In the genomic region with DNA sequence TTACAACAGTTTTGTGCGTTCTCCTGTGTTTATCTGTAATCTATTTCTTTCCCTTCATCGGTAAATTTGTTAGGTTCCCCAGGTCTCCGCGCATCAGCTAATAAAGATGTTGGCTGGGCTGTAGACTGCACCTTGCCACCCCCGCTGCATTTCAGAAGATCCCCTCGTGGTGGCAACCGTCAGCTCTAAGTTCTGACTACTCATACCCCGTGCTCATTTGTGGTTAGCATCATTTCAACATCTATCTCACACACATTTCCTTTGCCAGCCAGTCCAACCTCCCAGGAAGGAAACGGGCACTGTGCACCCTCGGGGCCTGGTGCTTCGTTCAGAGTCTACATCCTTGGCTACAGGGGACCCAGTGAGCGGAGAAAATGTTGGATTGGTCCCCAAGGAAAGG, we compare ENCODE assay signal across 9 mouse cellular contexts. TPM values are rescaled to one million over a fixed set of nuclear protein-coding genes. Genes with fewer than 3 reads are reported as not detected.
DNase-seq lines count a peak whose midpoint lies in the region; ATAC-seq and TF ChIP-seq lines count a peak whose summit lies in the region.
"Had no signal": no experiment of that assay in that cellular context is flagged by ENCODE, and none has a peak within 500 bp of the region (broad histone marks: within the 10 kb centered on the region; RNA-seq: fewer than 3 reads in every experiment).

No protein-coding gene starts in this region.

- no peak for ATAC-seq in midbrain, embryonic 14.5 days (ENCODE audit: low FRiP score, low TSS enrichment)
- no peak for ATAC-seq in midbrain, embryonic 13.5 days
- peak; percentile 84 for ATAC-seq in megakaryocyte, adult 5-6 weeks (ENCODE audit: poor library complexity, severe bottlenecking)
- no peak for ATAC-seq in frontal cortex, adult (ENCODE audit: low TSS enrichment)

- peaks cover 15% of the 10 kb centered on the region; the same call in 1 of the 2 replicates for H3K4me1 ChIP-seq in midbrain, embryonic 14.5 days (ENCODE audit: control insufficient read depth, insufficient read depth, low read length)
- H3K4me1 ChIP-seq in midbrain, embryonic 13.5 days (replicated peaks): peaks cover 29% of the 10 kb centered on the region
- peaks cover 3% of the 10 kb centered on the region; the same call in 1 of the 2 replicates for H3K4me1 ChIP-seq in bone marrow, adult 2 months (ENCODE audit: control insufficient read depth, insufficient read depth, low read length)

- no peaks in the 10 kb centered on the region for H3K27me3 ChIP-seq in midbrain, embryonic 14.5 days (ENCODE audit: control insufficient read depth, insufficient read depth, low read length)
- H3K27me3 ChIP-seq in midbrain, embryonic 13.5 days: peaks cover 3% of the 10 kb centered on the region; the same call in 1 of the 2 replicates

- H3K4me3 ChIP-seq in midbrain, embryonic 14.5 days (replicated peaks; ENCODE audit: low read depth, low read length): no peak overlapping the region
- no peak overlapping the region for H3K4me3 ChIP-seq in midbrain, embryonic 13.5 days (replicated peaks)
- peak overlapping the region; percentile 7 for H3K4me3 ChIP-seq in bone marrow, adult 2 months (replicated peaks; ENCODE audit: control insufficient read depth, low read depth, low read length)

- H3K9ac ChIP-seq in midbrain, embryonic 14.5 days (replicated peaks; ENCODE audit: low read length): no peak overlapping the region
- no peak overlapping the region for H3K9ac ChIP-seq in midbrain, embryonic 13.5 days (replicated peaks)

- WGBS in midbrain, embryonic 14.5 days: 68% methylated on average over 12 of the region's 12 CpGs
- 78% methylated on average over 12 of the region's 12 CpGs for WGBS in midbrain, embryonic 13.5 days
- under 1% methylated on average over 12 of the region's 12 CpGs for WGBS in bone marrow, adult 2 months

- TF ChIP-seq POLR2A in bone marrow, adult 2 months (IDR thresholded peaks at IDR 0.05; ENCODE audit: borderline replicate concordance, control insufficient read depth, low read depth, low read length): no peak

- no peak overlapping the region for H3K27ac ChIP-seq in midbrain, embryonic 14.5 days (replicated peaks; ENCODE audit: low read depth, low read length)
- no peak overlapping the region for H3K27ac ChIP-seq in midbrain, embryonic 13.5 days
- no peak overlapping the region for H3K27ac ChIP-seq in bone marrow, adult 2 months (ENCODE audit: control insufficient read depth, insufficient read depth, low read depth, low read length, poor library complexity)

- no peak overlapping the region for H3K4me2 ChIP-seq in midbrain, embryonic 14.5 days (ENCODE audit: low read length)
- H3K4me2 ChIP-seq in midbrain, embryonic 13.5 days (replicated peaks): no peak overlapping the region

- peak; percentile 41 for DNase-seq in midbrain, embryonic 14.5 days
- DNase-seq in thymus, postnatal 0 days (ENCODE audit: low spot score): peak; percentile 76
- no peak for DNase-seq in kidney, postnatal 14 days
- DNase-seq in gastrocnemius, adult 18-20 months (ENCODE audit: low spot score): no peak
- DNase-seq: kidney, postnatal 25 days had no signal

- H3K9me3 ChIP-seq in midbrain, embryonic 14.5 days (ENCODE audit: control insufficient read depth, low read length): no peaks in the 10 kb centered on the region
- H3K9me3 ChIP-seq in midbrain, embryonic 13.5 days: no peaks in the 10 kb centered on the region

- no peaks in the 10 kb centered on the region for H3K36me3 ChIP-seq in midbrain, embryonic 14.5 days (ENCODE audit: control insufficient read depth, insufficient read depth, low read length)
- H3K36me3 ChIP-seq in midbrain, embryonic 13.5 days: no peaks in the 10 kb centered on the region

- peak; percentile 59 for TF ChIP-seq CTCF in bone marrow, adult 2 months (IDR thresholded peaks at IDR 0.05; ENCODE audit: control insufficient read depth, insufficient read depth, low read length)

RNA-seq across cellular contexts. Expression of a gene that starts 51.5 kb away (rescaled TPM):
- polyA plus RNA-seq in midbrain, embryonic 14.5 days (2014; fragmentation: Nextera tagmentation; extraction: Ambion mirVana): 6.4 and 7.2 TPM in 2 replicates
- polyA plus RNA-seq in midbrain, embryonic 13.5 days (2015; fragmentation: Nextera tagmentation; extraction: Ambion mirVana): 1.6 and 1.7 TPM in 2 replicates
- polyA plus RNA-seq in bone marrow, adult 2 months (2011; ENCODE audit: insufficient read depth, insufficient read length, low replicate concordance, missing spikeins): not detected in 2 replicates
- total RNA-seq in megakaryocyte, adult 5-6 weeks (2015): not detected in 2 replicates
- not detected in 2 replicates for total RNA-seq in megakaryocyte, adult 5-6 weeks (2017)
- 0.22 and 0.28 TPM in 2 replicates for polyA plus RNA-seq in thymus, postnatal 0 days (2015; fragmentation: Nextera tagmentation; extraction: Ambion mirVana)
- total RNA-seq in gastrocnemius, adult 18-20 months (2021): under 1 TPM; 0.59 to 0.78 TPM

Comparison
In these comparisons a context has a peak if more than half of its experiments do, and no peak if none do; other contexts are left out.
1. DNase-seq: peak in midbrain, embryonic 14.5 days (single experiment) and thymus, postnatal 0 days (single experiment); none in kidney, postnatal 14 days (single experiment) and gastrocnemius, adult 18-20 months (single experiment).